Mouse (Mus musculus): ENCODE results near the gene Nt5m. TPM values are rescaled to one million over a fixed set of nuclear protein-coding genes. Genes with fewer than 3 reads are reported as not detected.

Nt5m gene
- polyA plus RNA-seq, 1 experiment: 73.2 TPM

DNA sequence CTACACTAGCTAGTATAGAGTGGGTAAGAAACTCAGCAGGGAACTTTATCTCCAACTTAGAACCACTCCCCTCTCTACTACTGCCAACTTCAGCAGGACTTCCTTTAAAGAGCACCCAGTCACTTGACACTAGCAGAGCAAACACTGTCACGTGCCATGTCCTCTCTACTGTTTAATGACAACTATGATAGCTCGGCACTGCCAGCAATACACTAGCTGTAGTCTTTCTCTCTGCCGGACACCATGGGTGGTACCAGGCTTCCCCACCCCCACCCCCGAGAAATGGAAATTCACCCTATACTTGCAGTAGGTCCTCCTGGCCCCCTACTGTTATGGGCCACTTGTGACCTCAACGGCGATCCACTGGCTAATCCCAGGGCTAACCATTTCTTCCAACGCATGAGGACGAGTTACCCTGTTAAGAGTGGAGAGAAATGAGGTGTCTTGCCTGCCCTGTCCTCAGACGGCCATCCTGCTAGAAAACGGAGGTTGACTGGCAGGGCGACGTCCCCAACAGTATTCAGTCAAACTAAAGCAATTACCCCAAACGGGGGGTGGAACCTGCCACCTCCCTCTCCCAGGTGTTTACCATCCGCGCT lies 30.1 kb upstream of the Nt5m start:
- TF ChIP-seq POLR2A (IDR thresholded peaks at IDR 0.05; ENCODE audit: extremely low read depth, insufficient read depth, low read length): no peak
- no peak for TF ChIP-seq CTCF (IDR thresholded peaks at IDR 0.05; ENCODE audit: extremely low read depth, insufficient read depth, low read length)
- peaks cover 8% of the 10 kb centered on the region for H3K4me1 ChIP-seq (ENCODE audit: control insufficient read depth, insufficient read depth, low read length)
- peak overlapping the region; percentile 98 for H3K4me3 ChIP-seq (ENCODE audit: insufficient read depth, low read length)
- H3K27ac ChIP-seq (ENCODE audit: insufficient read depth, low read length): peak overlapping the region; percentile 100

DNA sequence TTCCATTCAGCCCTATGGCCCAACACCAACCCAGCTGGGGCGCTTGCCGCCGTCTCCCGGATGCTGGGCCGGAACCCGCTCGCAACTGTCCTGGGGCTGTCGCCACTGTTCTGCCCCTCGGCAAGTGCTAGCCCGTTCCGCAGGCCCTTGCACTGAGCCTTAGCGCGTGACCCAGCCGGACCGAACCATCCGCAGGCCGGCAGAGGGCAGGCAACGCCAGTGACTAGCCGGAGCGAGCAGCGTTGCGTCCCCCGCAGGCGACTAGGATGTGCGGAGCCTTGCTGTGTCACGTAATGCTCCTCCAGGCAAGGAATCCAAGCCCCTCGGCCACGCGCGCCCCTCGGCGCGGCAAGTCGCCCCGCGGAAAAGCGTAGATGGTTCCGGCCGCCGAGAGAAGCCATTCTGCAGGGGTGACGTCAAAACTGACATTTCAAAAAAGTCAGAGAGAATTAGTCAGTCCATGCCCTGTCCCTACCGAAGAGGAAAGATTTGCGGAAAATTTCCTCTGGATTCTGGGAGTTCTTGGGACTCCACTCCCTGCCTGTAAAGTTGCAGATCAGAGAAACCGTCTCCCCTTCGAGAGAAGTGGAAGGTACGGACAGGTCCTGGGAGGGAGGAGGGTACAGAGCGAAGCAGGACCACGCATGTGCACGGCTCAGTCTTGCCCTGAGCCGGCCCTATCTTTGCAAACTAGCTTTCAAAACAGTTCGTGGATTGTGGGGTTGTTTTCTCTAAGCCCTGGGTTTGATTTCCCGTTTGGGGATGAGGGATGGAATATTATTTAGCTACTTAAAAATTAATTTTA lies 29.4 kb upstream of the Nt5m start, which contains the start of gene Flcn:
TSS of gene Flcn (minus strand) at position 347 of the 805 bp plus-strand sequence.
- peaks cover 8% of the 10 kb centered on the region for H3K4me1 ChIP-seq (ENCODE audit: control insufficient read depth, insufficient read depth, low read length)
- H3K27ac ChIP-seq (ENCODE audit: insufficient read depth, low read length): peak within 1 kb of the TSS; percentile 100
- peak within 1 kb of the TSS; percentile 98 for H3K4me3 ChIP-seq (ENCODE audit: insufficient read depth, low read length)
- peak; percentile 97 for TF ChIP-seq POLR2A (IDR thresholded peaks at IDR 0.05; ENCODE audit: extremely low read depth, insufficient read depth, low read length)
- no peak for TF ChIP-seq CTCF (IDR thresholded peaks at IDR 0.05; ENCODE audit: extremely low read depth, insufficient read depth, low read length)

DNA sequence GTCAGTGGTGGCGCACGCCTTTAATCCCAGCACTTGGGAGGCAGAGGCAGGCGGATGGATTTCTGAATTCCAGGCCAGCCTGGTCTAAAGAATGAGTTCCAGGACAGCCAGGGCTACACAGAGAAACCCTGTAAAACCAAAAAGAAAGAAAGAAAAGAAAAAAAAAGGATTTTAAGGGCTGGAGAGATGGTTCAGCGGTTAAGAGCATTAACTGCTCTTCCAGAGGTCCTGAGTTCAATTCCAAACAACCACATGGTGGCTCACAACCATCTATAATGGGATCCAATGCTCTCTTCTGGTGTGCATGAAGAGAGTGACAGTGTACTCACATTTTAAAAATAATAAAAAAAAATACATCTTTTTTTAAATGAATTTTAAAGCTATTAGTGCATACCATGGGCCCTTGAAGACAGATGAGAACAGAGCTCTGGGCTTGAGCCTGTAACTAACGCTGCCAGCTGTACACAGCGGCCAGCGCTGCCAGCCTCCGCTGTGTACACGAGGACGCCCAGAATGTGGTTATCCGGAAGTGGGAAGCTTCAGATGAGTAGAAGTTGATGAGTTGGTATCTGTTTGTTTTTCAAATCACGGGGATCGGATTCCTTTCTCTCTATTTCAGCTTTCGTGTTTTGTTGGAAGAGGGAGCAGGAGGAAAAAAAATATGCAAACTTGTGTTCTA lies 28.6 kb upstream of the Nt5m start:
- Histone ChIP-seq H3K4me1 (ENCODE audit: control insufficient read depth, insufficient read depth, low read length) (peaks cover 8% of the 10 kb centered on the region), H3K27ac (ENCODE audit: insufficient read depth, low read length) (no peak overlapping the region), H3K4me3 (ENCODE audit: insufficient read depth, low read length) (peak overlapping the region; percentile 98)
- TF ChIP-seq POLR2A (IDR thresholded peaks at IDR 0.05; ENCODE audit: extremely low read depth, insufficient read depth, low read length) (no peak), CTCF (IDR thresholded peaks at IDR 0.05; ENCODE audit: extremely low read depth, insufficient read depth, low read length) (no peak)

DNA sequence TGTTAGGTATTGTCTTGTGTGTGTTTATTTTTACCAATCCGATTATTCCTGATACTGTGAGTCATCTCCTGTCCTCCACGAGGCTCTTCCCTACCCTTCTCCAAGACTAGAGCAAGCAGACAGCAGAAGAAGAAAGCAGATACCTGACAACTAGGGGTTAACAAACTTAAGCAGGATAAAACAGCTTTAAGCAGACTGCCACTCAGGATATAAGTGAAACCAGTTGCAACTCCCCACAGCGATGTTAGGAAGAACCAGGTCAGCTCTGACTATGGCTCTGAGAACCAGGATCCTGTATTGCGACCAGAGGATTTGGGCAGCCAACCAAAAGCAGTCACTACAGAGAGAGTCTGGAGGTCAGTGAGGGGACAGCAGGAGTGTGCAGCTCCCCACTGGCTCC lies 28.0 kb upstream of the Nt5m start:
- H3K27ac ChIP-seq (ENCODE audit: insufficient read depth, low read length): no peak overlapping the region

DNA sequence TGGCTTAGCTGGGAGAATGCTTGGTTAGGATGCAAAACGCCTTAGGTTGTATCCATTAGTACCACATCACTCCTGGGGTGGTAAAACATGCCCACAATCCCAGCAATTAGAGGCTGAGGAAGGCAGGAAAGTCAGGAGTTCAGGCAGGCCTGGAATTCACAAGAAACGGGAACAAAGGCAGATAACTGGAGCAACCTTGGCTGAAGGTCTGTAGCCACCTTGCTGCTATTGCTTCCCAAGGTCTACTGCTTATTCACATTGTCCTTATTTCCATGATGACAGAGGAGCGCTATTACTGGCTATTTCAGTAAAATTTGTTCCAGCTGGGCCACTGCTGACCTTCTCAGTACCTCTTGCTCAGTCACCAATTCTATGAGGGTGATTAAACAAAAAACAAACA lies 26.0 kb upstream of the Nt5m start:
- H3K4me1 ChIP-seq (ENCODE audit: control insufficient read depth, insufficient read depth, low read length): peaks cover 3% of the 10 kb centered on the region; the same call in 1 of the 2 replicates
- TF ChIP-seq POLR2A (IDR thresholded peaks at IDR 0.05; ENCODE audit: extremely low read depth, insufficient read depth, low read length) (no peak), CTCF (IDR thresholded peaks at IDR 0.05; ENCODE audit: extremely low read depth, insufficient read depth, low read length) (no peak)
- H3K4me3 ChIP-seq (ENCODE audit: insufficient read depth, low read length): no peak overlapping the region
- H3K27ac ChIP-seq (ENCODE audit: insufficient read depth, low read length): no peak overlapping the region

More for the DNA sequence above, 28.0 kb upstream of the Nt5m start:
- peaks cover 8% of the 10 kb centered on the region for H3K4me1 ChIP-seq (ENCODE audit: control insufficient read depth, insufficient read depth, low read length)
- no peak overlapping the region for H3K4me3 ChIP-seq (ENCODE audit: insufficient read depth, low read length)
- TF ChIP-seq CTCF (IDR thresholded peaks at IDR 0.05; ENCODE audit: extremely low read depth, insufficient read depth, low read length): no peak
- no peak for TF ChIP-seq POLR2A (IDR thresholded peaks at IDR 0.05; ENCODE audit: extremely low read depth, insufficient read depth, low read length)

DNA sequence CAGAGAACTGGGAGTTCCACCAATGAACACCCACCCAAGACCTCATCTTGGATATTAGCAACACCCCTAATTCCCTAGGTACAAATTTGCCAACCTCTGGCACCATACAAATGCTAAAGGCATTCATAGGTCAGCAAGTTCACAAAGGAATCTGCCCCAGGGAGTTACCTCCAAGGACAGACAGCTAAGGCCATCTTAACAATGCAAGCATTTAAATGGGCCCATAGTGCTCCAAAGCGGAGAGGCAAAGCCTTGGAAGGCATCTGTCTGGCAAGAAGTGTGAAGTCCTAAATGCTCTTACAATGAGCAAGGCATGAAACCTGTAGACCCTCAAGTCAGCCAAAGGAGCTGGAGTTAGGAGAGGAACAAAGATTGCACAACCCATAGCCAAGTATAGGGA lies 24.9 kb upstream of the Nt5m start:
- Histone ChIP-seq H3K27ac (ENCODE audit: insufficient read depth, low read length) (no peak overlapping the region), H3K4me1 (ENCODE audit: control insufficient read depth, insufficient read depth, low read length) (no peaks in the 10 kb centered on the region), H3K4me3 (ENCODE audit: insufficient read depth, low read length) (no peak overlapping the region)
- TF ChIP-seq POLR2A (IDR thresholded peaks at IDR 0.05; ENCODE audit: extremely low read depth, insufficient read depth, low read length) (no peak), CTCF (IDR thresholded peaks at IDR 0.05; ENCODE audit: extremely low read depth, insufficient read depth, low read length) (no peak)

DNA sequence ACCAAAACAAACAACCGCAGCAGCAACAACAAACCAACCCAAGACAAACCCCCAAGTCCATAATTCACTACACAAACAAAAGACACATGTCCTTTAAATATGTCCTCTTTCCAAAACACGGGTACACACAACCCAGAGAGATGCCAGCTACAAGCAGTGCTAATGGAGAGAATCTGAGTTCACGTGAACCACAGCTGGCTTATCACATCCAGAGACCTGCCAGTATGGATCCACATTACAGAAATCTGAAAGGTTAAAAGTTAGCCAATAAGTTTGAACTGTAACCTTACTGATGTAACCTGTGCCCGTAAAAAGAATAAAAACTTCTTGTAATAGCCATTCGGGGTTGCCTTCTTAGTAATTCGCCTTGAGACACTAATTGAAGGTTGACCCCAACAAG lies 24.3 kb upstream of the Nt5m start:
- H3K27ac ChIP-seq (ENCODE audit: insufficient read depth, low read length): no peak overlapping the region
- no peak overlapping the region for H3K4me3 ChIP-seq (ENCODE audit: insufficient read depth, low read length)
- H3K4me1 ChIP-seq (ENCODE audit: control insufficient read depth, insufficient read depth, low read length): no peaks in the 10 kb centered on the region
- TF ChIP-seq POLR2A (IDR thresholded peaks at IDR 0.05; ENCODE audit: extremely low read depth, insufficient read depth, low read length) (no peak), CTCF (IDR thresholded peaks at IDR 0.05; ENCODE audit: extremely low read depth, insufficient read depth, low read length) (no peak)

DNA sequence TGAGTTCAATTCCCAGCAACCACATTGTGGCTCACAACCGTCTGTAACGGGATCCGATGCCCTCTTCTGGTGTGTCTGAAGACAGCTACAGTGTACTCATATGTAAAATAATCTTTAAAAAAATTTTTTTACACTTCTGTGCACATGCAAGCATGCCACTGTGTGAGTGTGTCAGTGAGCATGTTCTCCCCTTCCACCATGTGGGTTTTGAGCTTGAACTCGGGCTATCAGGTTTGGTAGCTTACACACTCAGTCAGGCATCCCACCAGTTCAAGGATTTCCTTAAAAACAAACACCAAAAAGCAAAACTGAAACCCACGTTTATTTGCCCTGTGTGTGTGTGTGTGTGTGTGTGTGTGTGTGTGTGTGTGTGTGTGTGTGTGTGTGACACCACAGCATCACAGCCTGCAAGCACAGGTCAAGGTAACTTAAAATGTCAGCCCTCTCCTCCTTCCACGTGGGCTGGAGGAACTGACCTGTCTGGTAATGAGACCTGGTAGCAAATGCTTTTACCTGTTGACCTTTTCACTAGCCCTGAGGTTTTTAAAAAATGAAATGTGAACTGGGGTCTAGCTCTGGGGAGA lies 23.7 kb upstream of the Nt5m start:
- TF ChIP-seq POLR2A (IDR thresholded peaks at IDR 0.05; ENCODE audit: extremely low read depth, insufficient read depth, low read length) (no peak), CTCF (IDR thresholded peaks at IDR 0.05; ENCODE audit: extremely low read depth, insufficient read depth, low read length) (no peak)
- Histone ChIP-seq H3K4me1 (ENCODE audit: control insufficient read depth, insufficient read depth, low read length) (no peaks in the 10 kb centered on the region), H3K4me3 (ENCODE audit: insufficient read depth, low read length) (no peak overlapping the region), H3K27ac (ENCODE audit: insufficient read depth, low read length) (no peak overlapping the region)

DNA sequence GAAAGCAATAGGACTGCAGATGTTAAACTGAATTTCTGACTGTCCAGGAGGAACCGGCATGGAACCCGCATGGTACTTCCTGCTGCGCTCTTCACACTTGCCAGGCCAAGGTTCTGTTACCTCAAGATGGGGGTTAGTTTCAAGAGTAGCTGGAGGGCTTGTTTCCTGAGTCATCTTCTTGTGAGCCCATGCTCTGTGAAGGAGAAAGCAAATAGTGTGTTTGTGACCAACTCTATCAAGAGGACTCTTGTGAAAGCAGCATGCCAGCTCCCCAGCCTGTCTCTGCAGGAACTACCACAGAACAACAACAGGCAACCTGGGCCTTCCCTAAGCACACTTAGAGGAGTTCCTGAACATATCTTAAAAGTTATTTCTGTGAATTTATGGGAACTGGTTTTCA lies 21.3 kb upstream of the Nt5m start:
- TF ChIP-seq POLR2A (IDR thresholded peaks at IDR 0.05; ENCODE audit: extremely low read depth, insufficient read depth, low read length) (no peak), CTCF (IDR thresholded peaks at IDR 0.05; ENCODE audit: extremely low read depth, insufficient read depth, low read length) (no peak)
- no peak overlapping the region for H3K4me3 ChIP-seq (ENCODE audit: insufficient read depth, low read length)
- no peaks in the 10 kb centered on the region for H3K4me1 ChIP-seq (ENCODE audit: control insufficient read depth, insufficient read depth, low read length)
- no peak overlapping the region for H3K27ac ChIP-seq (ENCODE audit: insufficient read depth, low read length)

Measured in cortical plate, adult 2 months (tissue).